Mouse (Mus musculus) midbrain, postnatal 0 days (tissue): ENCODE data around the gene Nufip2. TPM values are rescaled to one million over a fixed set of nuclear protein-coding genes. Genes with fewer than 3 reads are reported as not detected.
A peak's percentile ranks its signal among the peaks of the same experiment; 100 is the strongest.

ENCODE experiments used
- ATAC-seq: fragments of 200-750 bp; cut with Nextera tagmentation; 2 replicates; pipeline ENCODE4 v1.8.0; 2017; ENCODE audit warnings: moderate number of reproducible peaks, mild to moderate bottlenecking, moderate TSS enrichment, moderate library complexity; ENCODE audit not compliant: low FRiP score
- DNase-seq: peaks from one replicate; pipeline ENCODE4 v3.0.0-alpha.2; 2015; ENCODE audit warnings: low spot score
- H3K27ac ChIP-seq: fragments of 300-500 bp; sonication (generic); 2 replicates; pipeline ENCODE4 v1.5.1; 2014; ENCODE audit warnings: low read depth, mild to moderate bottlenecking, low read length, mixed read lengths
- H3K27me3 ChIP-seq: fragments of 300-500 bp; sonication (generic); 2 replicates; pipeline ENCODE4 v1.6.1; 2014; ENCODE audit warnings: low read length, control low read depth, mixed read lengths; ENCODE audit not compliant: insufficient read depth
- H3K36me3 ChIP-seq: fragments of 300-500 bp; sonication (generic); 2 replicates; pipeline ENCODE4 v1.6.1; 2014; ENCODE audit warnings: low read length, control low read depth, mixed read lengths; ENCODE audit not compliant: insufficient read depth
- H3K4me1 ChIP-seq: fragments of 300-500 bp; sonication (generic); 2 replicates; pipeline ENCODE4 v1.6.1; 2014; ENCODE audit warnings: mild to moderate bottlenecking, control low read depth, antibody characterized with exemption, low read length, mixed read lengths; ENCODE audit not compliant: insufficient read depth
- H3K4me2 ChIP-seq: fragments of 300-500 bp; sonication (generic); 2 replicates; pipeline ENCODE4 v1.6.1; 2014; ENCODE audit warnings: low read depth, mild to moderate bottlenecking, low read length, mixed read lengths; ENCODE audit not compliant: poor library complexity, severe bottlenecking
- H3K4me3 ChIP-seq: fragments of 300-500 bp; sonication (generic); 2 replicates; pipeline ENCODE4 v1.5.1; 2014; ENCODE audit warnings: low read depth, mild to moderate bottlenecking, low read length, moderate library complexity
- H3K9ac ChIP-seq: fragments of 300-500 bp; sonication (generic); replicated peaks from 2 replicates; pipeline ENCODE4 v1.6.1; 2014; ENCODE audit warnings: mild to moderate bottlenecking, low read length, moderate library complexity, mixed read lengths; ENCODE audit not compliant: poor library complexity, severe bottlenecking
- H3K9me3 ChIP-seq: fragments of 300-500 bp; sonication (generic); 2 replicates; pipeline ENCODE4 v1.6.1; 2016; ENCODE audit warnings: low read length, control low read depth
- CTCF ChIP-seq: IDR thresholded peaks from 2 replicates; pipeline ENCODE4 v1.5.1; 2016; ENCODE audit warnings: antibody characterized with exemption, mild to moderate bottlenecking
- WGBS: fragments of 180-500 bp; shearing (Covaris S2); extraction: QIAGEN DNeasy Blood & Tissue Kit; methylation state at CpG from one replicate; pipeline ENCODE4 v1.1.7; 2014; 5-methylcytosine and 5-hydroxymethylcytosine counted together
- polyA plus RNA-seq: library from polyadenylated mRNA; unstranded; fragments of >200 nt; fragmentation: Nextera tagmentation; extraction: Ambion mirVana; gene quantifications from 2 replicates; pipeline ENCODE4 v1.2.1, GENCODE M21; 2015
- total RNA-seq: library from RNA; depleted of rRNA; stranded (reverse); fragments of >200 nt; gene quantifications from 2 replicates; pipeline ENCODE4 v1.2.3, GENCODE M21; 2014

The Nufip2 gene
- total and polyA plus RNA-seq, 2 experiments from 2014 or later = 5.3 to 42.9 TPM

- H3K27ac ChIP-seq = no peak overlapping the region
- no peak for DNase-seq
- peaks cover 4% of the 10 kb centered on the region; the same call in 1 of the 2 replicates for H3K4me1 ChIP-seq
- H3K9ac ChIP-seq = no peak overlapping the region
- no peak overlapping the region for H3K4me3 ChIP-seq
- 90% methylated on average over 3 of the region's 3 CpGs for WGBS
- no peaks in the 10 kb centered on the region for H3K27me3 ChIP-seq
- no peak for ATAC-seq
- H3K9me3 ChIP-seq = no peaks in the 10 kb centered on the region
- H3K4me2 ChIP-seq = no peak overlapping the region
- peaks cover 13% of the 10 kb centered on the region for H3K36me3 ChIP-seq
- no peak for TF ChIP-seq CTCF
Observed at GRCm38 (mm10) chr11:77693026-77693425, 7.1 kb downstream of the Nufip2 start.

- DNase-seq = no peak
- no peak for ATAC-seq
- Histone ChIP-seq H3K4me1 (no peaks in the 10 kb centered on the region), H3K36me3 (peaks cover 8% of the 10 kb centered on the region; the same call in 1 of the 2 replicates), H3K9me3 (no peaks in the 10 kb centered on the region), H3K9ac (no peak overlapping the region), H3K27ac (no peak overlapping the region), H3K4me3 (no peak overlapping the region), H3K4me2 (no peak overlapping the region), H3K27me3 (no peaks in the 10 kb centered on the region)
- TF ChIP-seq CTCF = peak; percentile 6; the same call in 1 of the 2 replicates
- WGBS = 65% methylated on average over 2 of the region's 2 CpGs
Observed at GRCm38 (mm10) chr11:77697232-77697631, 11.3 kb downstream of the Nufip2 start.

GRCm38 (mm10) chr11:77705920-77706319, 20.0 kb downstream of the Nufip2 start:
- 97% methylated on average over 3 of the region's 3 CpGs for WGBS
- Histone ChIP-seq H3K4me2 (no peak overlapping the region), H3K27me3 (no peaks in the 10 kb centered on the region), H3K4me1 (no peaks in the 10 kb centered on the region), H3K27ac (no peak overlapping the region), H3K9me3 (no peaks in the 10 kb centered on the region), H3K4me3 (no peak overlapping the region), H3K9ac (no peak overlapping the region), H3K36me3 (0 out of 2 replicates have a peak, but pooled peaks cover 3% of the 10 kb centered on the region)
- TF ChIP-seq CTCF = no peak
- DNase-seq = no peak
- no peak for ATAC-seq

GRCm38 (mm10) chr11:77709039-77709438, 23.1 kb downstream of the Nufip2 start:
- Histone ChIP-seq H3K4me1 (no peaks in the 10 kb centered on the region), H3K36me3 (0 out of 2 replicates have a peak, but pooled peaks cover 6% of the 10 kb centered on the region), H3K9me3 (no peaks in the 10 kb centered on the region), H3K27ac (no peak overlapping the region), H3K27me3 (no peaks in the 10 kb centered on the region), H3K4me3 (no peak overlapping the region), H3K9ac (no peak overlapping the region), H3K4me2 (no peak overlapping the region)
- no peak for ATAC-seq
- DNase-seq = no peak
- 84% methylated on average over 3 of the region's 3 CpGs for WGBS
- TF ChIP-seq CTCF = no peak

- TF ChIP-seq CTCF = no peak
- no peak for ATAC-seq
- Histone ChIP-seq H3K4me3 (no peak overlapping the region), H3K36me3 (0 out of 2 replicates have a peak, but pooled peaks cover 3% of the 10 kb centered on the region), H3K9ac (no peak overlapping the region), H3K27ac (no peak overlapping the region), H3K27me3 (no peaks in the 10 kb centered on the region), H3K4me1 (no peaks in the 10 kb centered on the region), H3K9me3 (no peaks in the 10 kb centered on the region), H3K4me2 (no peak overlapping the region)
- DNase-seq = no peak
- 95% methylated on average over 3 of the region's 3 CpGs for WGBS
Observed at GRCm38 (mm10) chr11:77713736-77714135, 27.8 kb downstream of the Nufip2 start.

GRCm38 (mm10) chr11:77719055-77719454, 33.1 kb downstream of the Nufip2 start:
- Histone ChIP-seq H3K9ac (no peak overlapping the region), H3K4me2 (no peak overlapping the region), H3K4me3 (no peak overlapping the region), H3K27me3 (no peaks in the 10 kb centered on the region), H3K9me3 (no peaks in the 10 kb centered on the region), H3K27ac (no peak overlapping the region), H3K4me1 (no peaks in the 10 kb centered on the region), H3K36me3 (no peaks in the 10 kb centered on the region)
- DNase-seq (no peak), ATAC-seq (no peak)
- no peak for TF ChIP-seq CTCF
- WGBS = 98% methylated on average over 2 of the region's 2 CpGs
